Mouse (Mus musculus) forebrain, embryonic 13.5 days (tissue): ENCODE measurements around the gene Inppl1. TPM values are rescaled to one million over a fixed set of nuclear protein-coding genes. Genes with fewer than 3 reads are reported as not detected.

Experiments
- ATAC-seq: fragments of 200-750 bp; cut with Nextera tagmentation; 2 replicates; pipeline ENCODE4 v1.8.0; 2017
- H3K27ac ChIP-seq: fragments of 300-500 bp; sonication (generic); 2 replicates; pipeline ENCODE4 v1.5.1; 2015; ENCODE audit warnings: inconsistent platforms, mild to moderate bottlenecking, moderate library complexity
- H3K27me3 ChIP-seq: fragments of 300-500 bp; sonication (generic); 2 replicates; pipeline ENCODE4 v1.6.1; 2015; ENCODE audit warnings: mild to moderate bottlenecking, inconsistent platforms
- H3K36me3 ChIP-seq: fragments of 300-500 bp; sonication (generic); 2 replicates; pipeline ENCODE4 v1.6.1; 2015; ENCODE audit warnings: mild to moderate bottlenecking, inconsistent platforms; ENCODE audit not compliant: poor library complexity, severe bottlenecking
- H3K4me1 ChIP-seq: fragments of 300-500 bp; sonication (generic); 2 replicates; pipeline ENCODE4 v1.6.1; 2015; ENCODE audit warnings: inconsistent platforms
- H3K4me2 ChIP-seq: fragments of 300-500 bp; sonication (generic); 2 replicates; pipeline ENCODE4 v1.6.1; 2015; ENCODE audit warnings: inconsistent platforms, mild to moderate bottlenecking, moderate library complexity
- H3K4me3 ChIP-seq: fragments of 300-500 bp; sonication (generic); 2 replicates; pipeline ENCODE4 v1.5.1; 2015; ENCODE audit warnings: mild to moderate bottlenecking, inconsistent platforms
- H3K9ac ChIP-seq: fragments of 300-500 bp; sonication (generic); 2 replicates; pipeline ENCODE4 v1.6.1; 2015; ENCODE audit warnings: mild to moderate bottlenecking, inconsistent platforms
- H3K9me3 ChIP-seq: fragments of 300-500 bp; sonication (generic); replicated peaks from 2 replicates; pipeline ENCODE4 v1.6.1; 2016; ENCODE audit warnings: inconsistent platforms
- WGBS: fragments of 180-500 bp; shearing (Covaris S2); methylation state at CpG from one replicate; pipeline ENCODE4 v1.1.7; 2015; 5-methylcytosine and 5-hydroxymethylcytosine counted together
- polyA plus RNA-seq: library from polyadenylated mRNA; unstranded; fragments of >200 nt; fragmentation: Nextera tagmentation; extraction: Ambion mirVana; gene quantifications from 2 replicates; pipeline ENCODE4 v1.2.1, GENCODE M21; 2015

Gene Inppl1
- 23.9 and 31.8 TPM in 2 replicates for polyA plus RNA-seq

GRCm38 (mm10) chr7:101837606-101838471 is at the start of gene Inppl1:
Gene Inppl1 (minus strand): TSS chr7:101838229.
- Histone ChIP-seq H3K4me1 (peaks cover 50% of the 10 kb centered on the region), H3K27me3 (0 out of 2 replicates have a peak, but pooled peaks cover 2% of the 10 kb centered on the region), H3K36me3 (peaks cover 5% of the 10 kb centered on the region), H3K9me3 (no peaks in the 10 kb centered on the region), H3K4me3 (peak within 1 kb of the TSS; percentile 71), H3K27ac (peak within 1 kb of the TSS; percentile 72), H3K4me2 (peak within 1 kb of the TSS; percentile 97), H3K9ac (peak within 1 kb of the TSS; percentile 90)
- WGBS: under 1% methylated on average over 64 of the region's 64 CpGs
- ATAC-seq: peak; percentile 76

GRCm38 (mm10) chr7:101886274-101886673 is 48.2 kb upstream of the Inppl1 start:
- H3K9me3 ChIP-seq: no peaks in the 10 kb centered on the region
- no peaks in the 10 kb centered on the region for H3K4me1 ChIP-seq
- WGBS: 88% methylated on average over 6 of the region's 6 CpGs
- H3K9ac ChIP-seq: no peak overlapping the region
- no peak for ATAC-seq
- H3K4me2 ChIP-seq: no peak overlapping the region
- no peaks in the 10 kb centered on the region for H3K27me3 ChIP-seq
- no peak overlapping the region for H3K4me3 ChIP-seq
- H3K36me3 ChIP-seq: no peaks in the 10 kb centered on the region
- H3K27ac ChIP-seq: no peak overlapping the region

- Histone ChIP-seq H3K36me3 (no peaks in the 10 kb centered on the region), H3K4me2 (no peak overlapping the region), H3K9me3 (no peaks in the 10 kb centered on the region), H3K9ac (no peak overlapping the region), H3K27me3 (no peaks in the 10 kb centered on the region), H3K27ac (no peak overlapping the region), H3K4me3 (no peak overlapping the region), H3K4me1 (no peaks in the 10 kb centered on the region)
- 98% methylated on average over 4 of the region's 4 CpGs for WGBS
- no peak for ATAC-seq
These were observed 46.1 kb upstream of the Inppl1 start for GRCm38 (mm10) chr7:101884160-101884559.

- Histone ChIP-seq H3K36me3 (no peaks in the 10 kb centered on the region), H3K4me1 (no peaks in the 10 kb centered on the region), H3K9me3 (no peaks in the 10 kb centered on the region), H3K4me3 (no peak overlapping the region), H3K27ac (no peak overlapping the region), H3K27me3 (no peaks in the 10 kb centered on the region), H3K9ac (0 out of 2 replicates have a peak overlapping the region, but pooled peaks have one; percentile 8), H3K4me2 (no peak overlapping the region)
- ATAC-seq: no peak
- 71% methylated on average over 9 of the region's 9 CpGs for WGBS
These were observed 44.6 kb upstream of the Inppl1 start for GRCm38 (mm10) chr7:101882413-101883154.

GRCm38 (mm10) chr7:101880855-101881254 is 42.8 kb upstream of the Inppl1 start:
- Histone ChIP-seq H3K9me3 (no peaks in the 10 kb centered on the region), H3K27ac (no peak overlapping the region), H3K9ac (no peak overlapping the region), H3K4me1 (no peaks in the 10 kb centered on the region), H3K36me3 (no peaks in the 10 kb centered on the region), H3K4me2 (no peak overlapping the region), H3K4me3 (no peak overlapping the region), H3K27me3 (no peaks in the 10 kb centered on the region)
- no peak for ATAC-seq
- 87% methylated on average over 4 of the region's 4 CpGs for WGBS

- no peaks in the 10 kb centered on the region for H3K4me1 ChIP-seq
- no peaks in the 10 kb centered on the region for H3K9me3 ChIP-seq
- WGBS: 97% methylated on average over 1 of the region's 1 CpGs
- H3K27ac ChIP-seq: no peak overlapping the region
- no peaks in the 10 kb centered on the region for H3K36me3 ChIP-seq
- no peaks in the 10 kb centered on the region for H3K27me3 ChIP-seq
- no peak overlapping the region for H3K4me2 ChIP-seq
- ATAC-seq: no peak
- no peak overlapping the region for H3K9ac ChIP-seq
- H3K4me3 ChIP-seq: no peak overlapping the region
These were observed 37.9 kb upstream of the Inppl1 start for GRCm38 (mm10) chr7:101875978-101876377.

GRCm38 (mm10) chr7:101871296-101871695 is 33.3 kb upstream of the Inppl1 start:
- 0 out of 2 replicates have a peak, but pooled peaks cover 2% of the 10 kb centered on the region for H3K4me1 ChIP-seq
- ATAC-seq: no peak
- H3K27me3 ChIP-seq: no peaks in the 10 kb centered on the region
- no peaks in the 10 kb centered on the region for H3K9me3 ChIP-seq
- 93% methylated on average over 3 of the region's 3 CpGs for WGBS
- no peak overlapping the region for H3K9ac ChIP-seq
- H3K36me3 ChIP-seq: no peaks in the 10 kb centered on the region
- no peak overlapping the region for H3K27ac ChIP-seq
- H3K4me2 ChIP-seq: no peak overlapping the region
- H3K4me3 ChIP-seq: no peak overlapping the region

- no peak for ATAC-seq
- H3K36me3 ChIP-seq: no peaks in the 10 kb centered on the region
- 77% methylated on average over 2 of the region's 2 CpGs for WGBS
- no peak within 1 kb of the TSS for H3K9ac ChIP-seq
- 0 out of 2 replicates have a peak, but pooled peaks cover 2% of the 10 kb centered on the region for H3K4me1 ChIP-seq
- H3K9me3 ChIP-seq: no peaks in the 10 kb centered on the region
- no peaks in the 10 kb centered on the region for H3K27me3 ChIP-seq
- H3K4me2 ChIP-seq: no peak within 1 kb of the TSS
- no peak within 1 kb of the TSS for H3K27ac ChIP-seq
- H3K4me3 ChIP-seq: no peak within 1 kb of the TSS
These were observed 32.6 kb upstream of the Inppl1 start, which contains the start of gene Folr1 for GRCm38 (mm10) chr7:101870629-101871028. Gene Folr1 (minus strand): TSS chr7:101870788.

- Histone ChIP-seq H3K9ac (no peak overlapping the region), H3K4me2 (no peak overlapping the region), H3K27ac (no peak overlapping the region), H3K4me3 (no peak overlapping the region), H3K9me3 (no peaks in the 10 kb centered on the region), H3K36me3 (no peaks in the 10 kb centered on the region), H3K27me3 (no peaks in the 10 kb centered on the region), H3K4me1 (0 out of 2 replicates have a peak, but pooled peaks cover 2% of the 10 kb centered on the region)
- WGBS: 46% methylated on average over 7 of the region's 7 CpGs
- no peak for ATAC-seq
These were observed 31.1 kb upstream of the Inppl1 start for GRCm38 (mm10) chr7:101869163-101869500.

GRCm38 (mm10) chr7:101868241-101869162 is 30.5 kb upstream of the Inppl1 start:
- no peak overlapping the region for H3K27ac ChIP-seq
- 0 out of 2 replicates have a peak, but pooled peaks cover 2% of the 10 kb centered on the region for H3K4me1 ChIP-seq
- ATAC-seq: no peak
- H3K4me2 ChIP-seq: no peak overlapping the region
- H3K27me3 ChIP-seq: no peaks in the 10 kb centered on the region
- no peaks in the 10 kb centered on the region for H3K36me3 ChIP-seq
- H3K4me3 ChIP-seq: no peak overlapping the region
- 54% methylated on average over 13 of the region's 13 CpGs for WGBS
- H3K9ac ChIP-seq: no peak overlapping the region
- no peaks in the 10 kb centered on the region for H3K9me3 ChIP-seq

- H3K9ac ChIP-seq: no peak overlapping the region
- H3K4me1 ChIP-seq: 0 out of 2 replicates have a peak, but pooled peaks cover 2% of the 10 kb centered on the region
- H3K27me3 ChIP-seq: no peaks in the 10 kb centered on the region
- no peaks in the 10 kb centered on the region for H3K36me3 ChIP-seq
- no peak overlapping the region for H3K4me2 ChIP-seq
- H3K4me3 ChIP-seq: no peak overlapping the region
- 97% methylated on average over 4 of the region's 4 CpGs for WGBS
- H3K27ac ChIP-seq: no peak overlapping the region
- no peak for ATAC-seq
- H3K9me3 ChIP-seq: no peaks in the 10 kb centered on the region
These were observed 29.5 kb upstream of the Inppl1 start for GRCm38 (mm10) chr7:101867482-101867881.
